Mouse (Mus musculus) midbrain, embryonic 10.5 days (tissue): Measurements from ENCODE around the gene Rspry1. TPM values are rescaled to one million over a fixed set of nuclear protein-coding genes. Genes with fewer than 3 reads are reported as not detected.

Experiments
- DNase-seq: peaks from one replicate; pipeline ENCODE4 v3.0.0-alpha.2; 2017; ENCODE audit warnings: low spot score
- H3K27ac ChIP-seq: fragments of 300-500 bp; sonication (generic); replicated peaks from 2 replicates; pipeline ENCODE4 v1.5.1; 2016; ENCODE audit warnings: mild to moderate bottlenecking
- H3K27me3 ChIP-seq: fragments of 300-500 bp; sonication (generic); 2 replicates; pipeline ENCODE4 v1.6.1; 2016; ENCODE audit warnings: low read depth, mild to moderate bottlenecking; ENCODE audit not compliant: poor library complexity, severe bottlenecking
- H3K36me3 ChIP-seq: fragments of 300-500 bp; sonication (generic); 2 replicates; pipeline ENCODE4 v1.6.1; 2016; ENCODE audit warnings: mild to moderate bottlenecking, moderate library complexity
- H3K4me1 ChIP-seq: fragments of 300-500 bp; sonication (generic); 2 replicates; pipeline ENCODE4 v1.6.1; 2016
- H3K4me3 ChIP-seq: fragments of 300-500 bp; sonication (generic); 2 replicates; pipeline ENCODE4 v1.5.1; 2016; ENCODE audit warnings: mild to moderate bottlenecking, moderate library complexity
- H3K9me3 ChIP-seq: fragments of 300-500 bp; sonication (generic); replicated peaks from 2 replicates; pipeline ENCODE4 v1.6.1; 2016; ENCODE audit warnings: mild to moderate bottlenecking
- WGBS: fragments of 180-500 bp; shearing (Covaris S2); methylation state at CpG from one replicate; pipeline ENCODE4 v1.1.7; 2016; 5-methylcytosine and 5-hydroxymethylcytosine counted together
- polyA plus RNA-seq: library from polyadenylated mRNA; unstranded; fragments of >200 nt; fragmentation: Nextera tagmentation; extraction: Ambion mirVana; gene quantifications from 2 replicates; pipeline ENCODE4 v1.2.1, GENCODE M21; 2016

Rspry1 gene
- polyA plus RNA-seq, 1 experiment from 2014 or later = 45.2 TPM

GRCm38 (mm10) chr8:94624885-94625284, 23.1 kb downstream of the Rspry1 start:
- H3K36me3 ChIP-seq = peaks cover 61% of the 10 kb centered on the region
- H3K27ac ChIP-seq = no peak overlapping the region
- no peaks in the 10 kb centered on the region for H3K27me3 ChIP-seq
- H3K4me3 ChIP-seq = no peak overlapping the region
- no peaks in the 10 kb centered on the region for H3K9me3 ChIP-seq
- WGBS = 98% methylated on average over 1 of the region's 1 CpGs
- no peak for DNase-seq
- no peaks in the 10 kb centered on the region for H3K4me1 ChIP-seq

GRCm38 (mm10) chr8:94633564-94634194, 31.9 kb downstream of the Rspry1 start:
- no peak for DNase-seq
- Histone ChIP-seq H3K4me3 (no peak overlapping the region), H3K27ac (no peak overlapping the region), H3K36me3 (peaks cover 98% of the 10 kb centered on the region), H3K9me3 (no peaks in the 10 kb centered on the region), H3K27me3 (no peaks in the 10 kb centered on the region), H3K4me1 (no peaks in the 10 kb centered on the region)
- WGBS = 89% methylated on average over 2 of the region's 2 CpGs

- Histone ChIP-seq H3K36me3 (peaks cover 98% of the 10 kb centered on the region), H3K27ac (no peak overlapping the region), H3K4me3 (no peak overlapping the region), H3K4me1 (no peaks in the 10 kb centered on the region), H3K9me3 (no peaks in the 10 kb centered on the region), H3K27me3 (no peaks in the 10 kb centered on the region)
- DNase-seq = no peak
Measured at GRCm38 (mm10) chr8:94634211-94634610, 32.5 kb downstream of the Rspry1 start.

GRCm38 (mm10) chr8:94641183-94641582, 39.4 kb downstream of the Rspry1 start:
- no peak overlapping the region for H3K27ac ChIP-seq
- H3K9me3 ChIP-seq = no peaks in the 10 kb centered on the region
- WGBS = 93% methylated on average over 2 of the region's 2 CpGs
- peaks cover 91% of the 10 kb centered on the region for H3K36me3 ChIP-seq
- no peaks in the 10 kb centered on the region for H3K4me1 ChIP-seq
- no peak overlapping the region for H3K4me3 ChIP-seq
- H3K27me3 ChIP-seq = no peaks in the 10 kb centered on the region
- DNase-seq = no peak

- 92% methylated on average over 3 of the region's 3 CpGs for WGBS
- Histone ChIP-seq H3K36me3 (peaks cover 91% of the 10 kb centered on the region), H3K4me1 (no peaks in the 10 kb centered on the region), H3K4me3 (no peak overlapping the region), H3K9me3 (no peaks in the 10 kb centered on the region), H3K27ac (no peak overlapping the region), H3K27me3 (no peaks in the 10 kb centered on the region)
- no peak for DNase-seq
Measured at GRCm38 (mm10) chr8:94641938-94642337, 40.2 kb downstream of the Rspry1 start.

- Histone ChIP-seq H3K9me3 (no peaks in the 10 kb centered on the region), H3K27ac (no peak overlapping the region), H3K4me1 (no peaks in the 10 kb centered on the region), H3K36me3 (peaks cover 89% of the 10 kb centered on the region), H3K27me3 (no peaks in the 10 kb centered on the region), H3K4me3 (no peak overlapping the region)
- DNase-seq = no peak
- WGBS = 61% methylated on average over 1 of the region's 1 CpGs
Measured at GRCm38 (mm10) chr8:94645202-94645601, 43.5 kb downstream of the Rspry1 start.

- Histone ChIP-seq H3K4me3 (no peak overlapping the region), H3K27me3 (no peaks in the 10 kb centered on the region), H3K4me1 (no peaks in the 10 kb centered on the region), H3K27ac (no peak overlapping the region), H3K9me3 (no peaks in the 10 kb centered on the region), H3K36me3 (peaks cover 87% of the 10 kb centered on the region)
- 94% methylated on average over 3 of the region's 3 CpGs for WGBS
- no peak for DNase-seq
Measured at GRCm38 (mm10) chr8:94646165-94646564, 44.4 kb downstream of the Rspry1 start.

- DNase-seq = no peak
- H3K36me3 ChIP-seq = peaks cover 91% of the 10 kb centered on the region
- H3K9me3 ChIP-seq = no peaks in the 10 kb centered on the region
- 52% methylated on average over 3 of the region's 3 CpGs for WGBS
- no peaks in the 10 kb centered on the region for H3K4me1 ChIP-seq
- no peak overlapping the region for H3K27ac ChIP-seq
- no peaks in the 10 kb centered on the region for H3K27me3 ChIP-seq
- H3K4me3 ChIP-seq = no peak overlapping the region
Measured at GRCm38 (mm10) chr8:94649496-94649895, 47.8 kb downstream of the Rspry1 start.

GRCm38 (mm10) chr8:94652951-94653350, 51.2 kb downstream of the Rspry1 start:
- Histone ChIP-seq H3K4me3 (no peak overlapping the region), H3K27me3 (no peaks in the 10 kb centered on the region), H3K36me3 (peaks cover 94% of the 10 kb centered on the region), H3K9me3 (no peaks in the 10 kb centered on the region), H3K4me1 (no peaks in the 10 kb centered on the region), H3K27ac (no peak overlapping the region)
- DNase-seq = no peak
- WGBS = 90% methylated on average over 3 of the region's 3 CpGs

GRCm38 (mm10) chr8:94654994-94655393, 53.3 kb downstream of the Rspry1 start:
- Histone ChIP-seq H3K4me3 (no peak overlapping the region), H3K27ac (no peak overlapping the region), H3K36me3 (peaks cover 90% of the 10 kb centered on the region), H3K9me3 (no peaks in the 10 kb centered on the region), H3K27me3 (no peaks in the 10 kb centered on the region), H3K4me1 (no peaks in the 10 kb centered on the region)
- DNase-seq = no peak

- no peak for DNase-seq
- 93% methylated on average over 2 of the region's 2 CpGs for WGBS
- H3K4me3 ChIP-seq = no peak overlapping the region
- no peak overlapping the region for H3K27ac ChIP-seq
- no peaks in the 10 kb centered on the region for H3K9me3 ChIP-seq
- peaks cover 76% of the 10 kb centered on the region for H3K36me3 ChIP-seq
- H3K4me1 ChIP-seq = no peaks in the 10 kb centered on the region
- H3K27me3 ChIP-seq = no peaks in the 10 kb centered on the region
Measured at GRCm38 (mm10) chr8:94658031-94658430, 56.3 kb downstream of the Rspry1 start.

- Histone ChIP-seq H3K9me3 (no peaks in the 10 kb centered on the region), H3K27me3 (no peaks in the 10 kb centered on the region), H3K27ac (no peak overlapping the region), H3K36me3 (peaks cover 52% of the 10 kb centered on the region), H3K4me1 (no peaks in the 10 kb centered on the region), H3K4me3 (no peak overlapping the region)
- no peak for DNase-seq
- WGBS = 94% methylated on average over 4 of the region's 4 CpGs
Measured at GRCm38 (mm10) chr8:94660418-94660817, 58.7 kb downstream of the Rspry1 start.

GRCm38 (mm10) chr8:94664722-94665121, 63.0 kb downstream of the Rspry1 start:
- H3K9me3 ChIP-seq = no peaks in the 10 kb centered on the region
- no peak overlapping the region for H3K4me3 ChIP-seq
- DNase-seq = no peak
- H3K4me1 ChIP-seq = peaks cover 17% of the 10 kb centered on the region
- no peak overlapping the region for H3K27ac ChIP-seq
- H3K36me3 ChIP-seq = peaks cover 34% of the 10 kb centered on the region
- no peaks in the 10 kb centered on the region for H3K27me3 ChIP-seq
- 82% methylated on average over 2 of the region's 2 CpGs for WGBS
